Mouse (Mus musculus): ENCODE measurements around the gene Ushbp1. TPM values are rescaled to one million over a fixed set of nuclear protein-coding genes. Genes with fewer than 3 reads are reported as not detected.

The Ushbp1 gene
- total and polyA plus RNA-seq, 3 experiments = 0.08 to 0.11 TPM; not detected in 1

GRCm38 (mm10) chr8:71396639-71397305 is 1.2 kb upstream of the Ushbp1 start, which contains the start of gene Babam1:
Babam1 (plus strand) TSS chr8:71396861.
- DNase-seq (ENCODE audit: low spot score) = peak; percentile 97
- peak within 1 kb of the TSS; percentile 78 for H3K4me3 ChIP-seq (ENCODE audit: low read depth, low read length)
- TF ChIP-seq TAL1 (conservative IDR thresholded peaks at IDR 0.05; ENCODE audit: low read depth, low read length) (no peak), GATA1 (IDR thresholded peaks at IDR 0.05; ENCODE audit: borderline replicate concordance, low read length) (no peak), CTCF (IDR thresholded peaks at IDR 0.05; ENCODE audit: low read depth, low read length) (no peak), POLR2AphosphoS5 (IDR thresholded peaks at IDR 0.05; ENCODE audit: insufficient replicate concordance, low read depth, low read length) (no peak), GATA2 (IDR thresholded peaks at IDR 0.05; ENCODE audit: borderline replicate concordance, low read depth, low read length) (no peak)
- H3K27me3 ChIP-seq (ENCODE audit: insufficient read depth, low read length) = no peaks in the 10 kb centered on the region; the same call in 1 of the 2 replicates
- peaks cover 36% of the 10 kb centered on the region for H3K36me3 ChIP-seq (replicated peaks)
- H3K4me1 ChIP-seq (ENCODE audit: insufficient read depth, low read depth, low read length) = peaks cover 62% of the 10 kb centered on the region
- peak; percentile 98 for ATAC-seq (ENCODE audit: extremely low read depth, insufficient number of reproducible peaks, low FRiP score, poor library complexity, severe bottlenecking)
- no peaks in the 10 kb centered on the region for H3K9me3 ChIP-seq (replicated peaks)

- H3K4me1 ChIP-seq (ENCODE audit: insufficient read depth, low read depth, low read length) = peaks cover 56% of the 10 kb centered on the region
- no peak for DNase-seq (ENCODE audit: low spot score)
- TF ChIP-seq TAL1 (conservative IDR thresholded peaks at IDR 0.05; ENCODE audit: low read depth, low read length) (no peak), GATA2 (IDR thresholded peaks at IDR 0.05; ENCODE audit: borderline replicate concordance, low read depth, low read length) (no peak), POLR2AphosphoS5 (IDR thresholded peaks at IDR 0.05; ENCODE audit: insufficient replicate concordance, low read depth, low read length) (no peak), GATA1 (IDR thresholded peaks at IDR 0.05; ENCODE audit: borderline replicate concordance, low read length) (no peak), CTCF (IDR thresholded peaks at IDR 0.05; ENCODE audit: low read depth, low read length) (no peak)
- H3K9me3 ChIP-seq (replicated peaks) = no peaks in the 10 kb centered on the region
- peaks cover 22% of the 10 kb centered on the region for H3K36me3 ChIP-seq (replicated peaks)
- no peak overlapping the region for H3K4me3 ChIP-seq (ENCODE audit: low read depth, low read length)
- no peak for ATAC-seq (ENCODE audit: extremely low read depth, insufficient number of reproducible peaks, low FRiP score, poor library complexity, severe bottlenecking)
- peaks cover 7% of the 10 kb centered on the region for H3K27me3 ChIP-seq (ENCODE audit: insufficient read depth, low read length)
Observed at GRCm38 (mm10) chr8:71395071-71395470, 531 bp downstream of the Ushbp1 start.

GRCm38 (mm10) chr8:71394481-71394880 is 1.1 kb downstream of the Ushbp1 start:
- H3K36me3 ChIP-seq (replicated peaks) = peaks cover 17% of the 10 kb centered on the region
- H3K27me3 ChIP-seq (ENCODE audit: insufficient read depth, low read length) = peaks cover 7% of the 10 kb centered on the region
- DNase-seq (ENCODE audit: low spot score) (no peak), ATAC-seq (ENCODE audit: extremely low read depth, insufficient number of reproducible peaks, low FRiP score, poor library complexity, severe bottlenecking) (no peak)
- TF ChIP-seq CTCF (IDR thresholded peaks at IDR 0.05; ENCODE audit: low read depth, low read length) (no peak), GATA2 (IDR thresholded peaks at IDR 0.05; ENCODE audit: borderline replicate concordance, low read depth, low read length) (no peak), TAL1 (conservative IDR thresholded peaks at IDR 0.05; ENCODE audit: low read depth, low read length) (no peak), POLR2AphosphoS5 (IDR thresholded peaks at IDR 0.05; ENCODE audit: insufficient replicate concordance, low read depth, low read length) (no peak), GATA1 (IDR thresholded peaks at IDR 0.05; ENCODE audit: borderline replicate concordance, low read length) (no peak)
- peaks cover 54% of the 10 kb centered on the region for H3K4me1 ChIP-seq (ENCODE audit: insufficient read depth, low read depth, low read length)
- H3K4me3 ChIP-seq (ENCODE audit: low read depth, low read length) = no peak overlapping the region
- no peaks in the 10 kb centered on the region for H3K9me3 ChIP-seq (replicated peaks)

- no peak; the same call in 1 of the 2 replicates for ATAC-seq (ENCODE audit: extremely low read depth, insufficient number of reproducible peaks, low FRiP score, poor library complexity, severe bottlenecking)
- Histone ChIP-seq H3K9me3 (replicated peaks) (no peaks in the 10 kb centered on the region), H3K27me3 (ENCODE audit: insufficient read depth, low read length) (peaks cover 13% of the 10 kb centered on the region), H3K36me3 (replicated peaks) (peaks cover 4% of the 10 kb centered on the region), H3K4me1 (ENCODE audit: insufficient read depth, low read depth, low read length) (peaks cover 45% of the 10 kb centered on the region), H3K4me3 (ENCODE audit: low read depth, low read length) (peak overlapping the region; percentile 47; the same call in 1 of the 2 replicates)
- TF ChIP-seq GATA1 (IDR thresholded peaks at IDR 0.05; ENCODE audit: borderline replicate concordance, low read length) = no peak
- TF ChIP-seq CTCF (IDR thresholded peaks at IDR 0.05; ENCODE audit: low read depth, low read length) = no peak
- TF ChIP-seq POLR2AphosphoS5 (IDR thresholded peaks at IDR 0.05; ENCODE audit: insufficient replicate concordance, low read depth, low read length) = no peak
- no peak for TF ChIP-seq GATA2 (IDR thresholded peaks at IDR 0.05; ENCODE audit: borderline replicate concordance, low read depth, low read length)
- no peak for TF ChIP-seq TAL1 (conservative IDR thresholded peaks at IDR 0.05; ENCODE audit: low read depth, low read length)
- DNase-seq (ENCODE audit: low spot score) = peak; percentile 55
Observed at GRCm38 (mm10) chr8:71392871-71393270, 2.7 kb downstream of the Ushbp1 start.

GRCm38 (mm10) chr8:71392391-71392790 is 3.2 kb downstream of the Ushbp1 start:
- TF ChIP-seq TAL1 (conservative IDR thresholded peaks at IDR 0.05; ENCODE audit: low read depth, low read length) (no peak), GATA1 (IDR thresholded peaks at IDR 0.05; ENCODE audit: borderline replicate concordance, low read length) (no peak), CTCF (IDR thresholded peaks at IDR 0.05; ENCODE audit: low read depth, low read length) (no peak), GATA2 (IDR thresholded peaks at IDR 0.05; ENCODE audit: borderline replicate concordance, low read depth, low read length) (no peak), POLR2AphosphoS5 (IDR thresholded peaks at IDR 0.05; ENCODE audit: insufficient replicate concordance, low read depth, low read length) (no peak)
- peaks cover 16% of the 10 kb centered on the region for H3K27me3 ChIP-seq (ENCODE audit: insufficient read depth, low read length)
- H3K36me3 ChIP-seq (replicated peaks) = no peaks in the 10 kb centered on the region
- no peaks in the 10 kb centered on the region for H3K9me3 ChIP-seq (replicated peaks)
- H3K4me1 ChIP-seq (ENCODE audit: insufficient read depth, low read depth, low read length) = peaks cover 40% of the 10 kb centered on the region
- DNase-seq (ENCODE audit: low spot score) = no peak
- H3K4me3 ChIP-seq (ENCODE audit: low read depth, low read length) = no peak overlapping the region
- ATAC-seq (ENCODE audit: extremely low read depth, insufficient number of reproducible peaks, low FRiP score, poor library complexity, severe bottlenecking) = no peak

GRCm38 (mm10) chr8:71391696-71392095 is 3.9 kb downstream of the Ushbp1 start:
- Histone ChIP-seq H3K9me3 (replicated peaks) (no peaks in the 10 kb centered on the region), H3K36me3 (replicated peaks) (no peaks in the 10 kb centered on the region), H3K4me3 (ENCODE audit: low read depth, low read length) (no peak overlapping the region), H3K4me1 (ENCODE audit: insufficient read depth, low read depth, low read length) (peaks cover 36% of the 10 kb centered on the region), H3K27me3 (ENCODE audit: insufficient read depth, low read length) (peaks cover 21% of the 10 kb centered on the region)
- DNase-seq (ENCODE audit: low spot score) (no peak), ATAC-seq (ENCODE audit: extremely low read depth, insufficient number of reproducible peaks, low FRiP score, poor library complexity, severe bottlenecking) (no peak)
- no peak for TF ChIP-seq CTCF (IDR thresholded peaks at IDR 0.05; ENCODE audit: low read depth, low read length)
- TF ChIP-seq POLR2AphosphoS5 (IDR thresholded peaks at IDR 0.05; ENCODE audit: insufficient replicate concordance, low read depth, low read length) = no peak
- no peak for TF ChIP-seq GATA1 (IDR thresholded peaks at IDR 0.05; ENCODE audit: borderline replicate concordance, low read length)
- TF ChIP-seq GATA2 (IDR thresholded peaks at IDR 0.05; ENCODE audit: borderline replicate concordance, low read depth, low read length) = no peak
- TF ChIP-seq TAL1 (conservative IDR thresholded peaks at IDR 0.05; ENCODE audit: low read depth, low read length) = no peak

All from G1E (cell line).